Mouse (Mus musculus) embryonic fibroblast, embryonic 13.5 days (primary cell): Measurements from ENCODE around the gene Foxo4. TPM values are rescaled to one million over a fixed set of nuclear protein-coding genes. Genes with fewer than 3 reads are reported as not detected.

Experiments
- H3K27ac ChIP-seq: 2 replicates; pipeline ENCODE4 v1.5.1; 2012; ENCODE audit warnings: low read length, control low read depth, inconsistent platforms; ENCODE audit not compliant: insufficient read depth
- H3K4me1 ChIP-seq: 2 replicates; pipeline ENCODE4 v1.6.1; 2011; ENCODE audit warnings: low read length; ENCODE audit not compliant: control insufficient read depth, insufficient read depth
- H3K4me3 ChIP-seq: 2 replicates; pipeline ENCODE4 v1.5.1; 2011; ENCODE audit warnings: mild to moderate bottlenecking, control low read depth, low read length; ENCODE audit not compliant: insufficient read depth
- CTCF ChIP-seq: IDR thresholded peaks from 2 replicates; pipeline ENCODE4 v1.5.1; 2011; ENCODE audit warnings: mild to moderate bottlenecking, control low read depth, low read length, moderate library complexity, borderline replicate concordance; ENCODE audit not compliant: insufficient read depth
- POLR2A ChIP-seq: IDR thresholded peaks from 2 replicates; pipeline ENCODE4 v1.6.1; 2011; ENCODE audit warnings: low read depth, mild to moderate bottlenecking, control low read depth, low read length, moderate library complexity
- polyA plus RNA-seq: library from polyadenylated mRNA; stranded (reverse); fragments of >200 nt; gene quantifications from 2 replicates; pipeline ENCODE4 v1.2.4, GENCODE M21; 2011; ENCODE audit warnings: low read depth; ENCODE audit not compliant: missing spikeins, insufficient read length

The Foxo4 gene
- polyA plus RNA-seq, 1 experiment, result 15.3 TPM

DNA sequence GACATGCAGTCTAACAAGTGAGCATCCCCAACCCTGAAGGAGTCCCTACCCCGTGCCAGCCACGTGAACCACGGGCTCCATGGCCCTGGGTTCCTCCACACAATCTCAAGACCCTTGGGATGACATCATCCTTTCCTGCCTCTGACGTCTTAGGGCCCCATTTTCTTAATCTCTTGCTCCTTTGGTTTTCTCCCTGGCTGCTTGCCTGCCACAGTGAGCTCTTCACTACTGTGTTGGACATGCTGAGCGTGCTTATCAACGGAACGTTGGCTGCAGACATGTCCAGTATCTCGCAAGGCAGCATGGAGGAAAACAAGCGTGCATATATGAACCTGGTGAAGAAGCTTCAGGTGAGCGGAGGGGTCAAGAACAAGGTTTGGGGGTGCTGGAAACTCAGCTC lies 35.8 kb downstream of the Foxo4 start:
- no peak overlapping the region for H3K4me3 ChIP-seq
- no peak overlapping the region for H3K27ac ChIP-seq
- no peak for TF ChIP-seq CTCF
- no peak for TF ChIP-seq POLR2A
- H3K4me1 ChIP-seq, result no peaks in the 10 kb centered on the region

DNA sequence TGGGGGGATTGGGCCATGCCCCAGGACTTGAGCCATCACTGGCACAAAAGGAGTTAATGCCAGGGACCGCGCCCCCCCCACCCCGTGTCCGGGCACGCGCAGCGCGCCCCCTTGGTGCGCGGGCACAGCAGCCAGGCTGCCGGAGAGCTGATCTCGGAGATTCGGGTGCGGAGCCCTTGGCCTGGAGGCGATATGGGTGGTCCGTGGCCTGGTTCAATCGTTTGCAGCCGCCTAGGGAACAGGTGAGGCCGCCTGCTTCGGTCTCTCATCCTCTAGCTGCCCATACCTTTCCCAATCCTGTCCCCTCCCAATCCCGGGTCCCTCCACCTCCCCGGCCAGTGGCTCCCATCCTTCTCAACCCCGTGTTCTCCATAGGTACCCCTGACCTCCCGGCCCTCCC lies 44.7 kb downstream of the Foxo4 start, which contains the start of gene Nlgn3:
Gene Nlgn3, plus strand, starts transcription at position 114 of the 400 bp plus-strand sequence.
- Histone ChIP-seq H3K4me1 (no peaks in the 10 kb centered on the region), H3K4me3 (no peak within 1 kb of the TSS), H3K27ac (no peak within 1 kb of the TSS)
- no peak for TF ChIP-seq POLR2A
- no peak for TF ChIP-seq CTCF

DNA sequence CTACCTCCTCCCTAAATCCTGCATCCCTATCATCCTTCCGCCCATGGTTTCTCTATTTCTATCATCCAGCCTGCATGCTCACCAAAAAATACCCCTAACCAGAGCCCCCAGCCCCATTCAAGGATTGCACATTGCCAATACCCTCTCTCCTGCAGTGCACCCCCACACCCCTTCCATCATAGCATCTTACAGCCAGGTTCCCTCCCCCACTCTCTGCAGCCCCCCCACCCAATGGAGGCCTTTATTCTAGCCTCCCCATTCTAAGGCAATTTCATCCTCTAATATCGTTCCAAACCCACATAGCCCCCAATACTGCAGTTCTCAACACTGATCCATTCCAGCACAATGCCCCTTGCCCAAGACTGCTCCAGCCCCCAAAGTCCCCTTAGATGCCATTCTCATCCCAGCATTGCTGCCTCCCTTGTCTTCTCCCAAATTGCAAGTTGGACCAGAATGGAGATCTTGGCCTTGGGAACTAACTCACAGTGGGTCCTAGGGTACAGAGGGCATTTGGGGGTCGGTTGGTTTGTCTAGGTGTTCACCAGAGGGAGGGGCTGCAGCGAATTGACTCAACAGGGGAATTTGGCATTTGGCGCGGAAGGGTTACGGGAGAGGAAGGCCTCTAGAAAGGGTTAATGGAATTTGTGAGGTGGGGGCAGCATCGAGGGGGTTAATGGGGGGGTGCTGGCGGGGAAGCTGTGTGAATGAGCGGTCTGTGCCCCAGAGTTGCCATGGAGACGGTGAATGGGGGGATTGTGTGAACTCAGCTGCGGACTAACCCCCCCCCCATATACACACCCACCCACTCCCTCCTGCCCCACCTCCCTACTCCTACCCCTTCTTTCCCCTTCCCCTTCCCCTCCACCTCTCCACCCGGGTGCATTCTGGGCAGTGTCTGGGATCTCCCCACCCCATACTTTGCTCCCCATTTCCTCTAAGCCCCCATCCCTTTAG lies 45.4 kb downstream of the Foxo4 start:
- TF ChIP-seq CTCF, result no peak
- no peak for TF ChIP-seq POLR2A
- H3K4me1 ChIP-seq, result no peaks in the 10 kb centered on the region
- no peak overlapping the region for H3K4me3 ChIP-seq
- H3K27ac ChIP-seq, result no peak overlapping the region

DNA sequence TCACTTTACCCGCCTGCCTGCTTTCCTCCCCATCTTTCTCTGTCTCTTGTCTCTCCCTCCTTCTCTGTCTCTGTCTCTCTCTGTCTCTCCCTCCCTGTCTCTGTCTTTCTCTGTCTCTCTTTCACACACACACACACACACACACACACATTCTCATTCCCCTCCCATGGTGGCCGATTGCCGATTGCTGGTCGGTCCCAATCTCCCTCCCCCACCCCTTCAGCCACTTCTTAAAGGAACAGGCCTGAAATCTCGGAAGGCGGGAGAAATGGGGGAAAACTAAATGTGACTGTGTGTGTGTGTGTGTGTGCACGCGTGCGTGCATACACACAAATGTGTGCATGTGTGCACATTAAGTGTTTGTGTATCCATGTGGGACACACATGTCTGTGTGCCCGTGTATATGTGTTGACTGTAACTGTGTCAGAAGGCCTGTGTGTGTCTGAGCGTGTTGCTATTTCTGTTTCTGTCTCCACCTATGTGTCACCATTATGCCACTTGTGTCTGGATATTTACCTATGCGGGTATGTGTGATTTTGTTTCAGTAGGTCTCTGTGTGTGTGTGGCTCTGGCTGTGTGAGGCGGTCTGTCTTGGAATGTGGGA lies 46.2 kb downstream of the Foxo4 start:
- TF ChIP-seq POLR2A (no peak), CTCF (no peak)
- Histone ChIP-seq H3K4me3 (no peak overlapping the region), H3K27ac (no peak overlapping the region), H3K4me1 (no peaks in the 10 kb centered on the region)

DNA sequence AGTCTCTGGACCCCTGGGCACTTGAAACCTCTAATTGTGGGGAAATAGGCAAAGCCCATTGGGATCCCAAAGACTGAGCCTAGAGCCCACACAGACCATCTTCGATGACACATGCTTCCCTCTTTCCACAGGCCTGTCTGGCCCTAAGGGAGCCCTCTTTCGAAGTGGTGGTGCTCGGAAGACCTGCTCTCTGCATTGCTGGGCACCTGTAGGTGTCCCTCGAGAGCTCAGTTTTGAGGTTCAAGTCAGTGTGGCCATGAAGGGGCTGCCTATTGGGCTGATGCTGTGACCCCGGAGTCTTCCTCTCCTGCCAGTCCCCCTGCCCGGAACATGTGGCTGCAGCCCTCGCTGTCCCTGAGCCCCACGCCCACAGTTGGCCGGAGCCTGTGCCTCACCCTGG lies 47.3 kb downstream of the Foxo4 start:
- no peak for TF ChIP-seq POLR2A
- TF ChIP-seq CTCF, result no peak
- Histone ChIP-seq H3K4me3 (no peak overlapping the region), H3K27ac (no peak overlapping the region), H3K4me1 (no peaks in the 10 kb centered on the region)

DNA sequence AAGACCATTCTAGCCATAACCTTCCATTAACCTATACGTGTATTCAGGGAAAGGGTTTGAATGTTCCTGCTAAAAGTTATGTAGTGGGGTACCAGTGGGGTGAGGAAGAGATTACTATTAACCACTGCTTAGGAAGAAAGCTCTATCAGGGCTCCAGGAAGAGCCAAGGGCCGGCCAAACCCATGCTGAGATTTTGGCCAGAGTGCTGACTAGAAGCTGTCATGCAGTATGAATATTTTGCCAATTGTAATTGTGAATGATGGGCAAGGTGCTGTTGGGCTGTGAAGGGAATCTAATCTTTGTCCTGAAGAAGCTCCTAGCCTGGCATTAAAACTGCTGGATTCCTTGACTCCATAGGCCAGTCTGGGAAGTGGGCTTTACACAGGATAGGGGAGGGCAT lies 50.3 kb downstream of the Foxo4 start:
- no peaks in the 10 kb centered on the region for H3K4me1 ChIP-seq
- no peak overlapping the region for H3K4me3 ChIP-seq
- no peak overlapping the region for H3K27ac ChIP-seq
- TF ChIP-seq POLR2A, result no peak
- no peak for TF ChIP-seq CTCF

DNA sequence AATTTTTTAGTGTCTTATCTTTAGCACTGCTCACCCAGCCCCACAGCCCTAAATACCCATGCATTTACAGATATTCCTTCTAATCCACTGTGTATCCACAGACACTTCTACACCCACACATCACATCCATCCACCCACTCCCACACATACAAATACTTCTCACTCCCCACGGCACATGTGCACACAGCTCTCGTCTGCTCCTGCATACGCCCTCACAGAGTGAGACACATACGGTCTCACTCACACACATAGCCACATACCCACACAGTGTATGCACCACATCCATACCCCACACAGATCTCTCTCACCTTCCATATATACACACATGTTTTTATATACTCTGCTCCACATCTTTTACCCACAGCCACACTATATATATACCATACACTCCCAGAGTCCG lies 55.0 kb downstream of the Foxo4 start:
- Histone ChIP-seq H3K4me3 (no peak overlapping the region), H3K27ac (no peak overlapping the region), H3K4me1 (no peaks in the 10 kb centered on the region)
- TF ChIP-seq POLR2A (no peak), CTCF (no peak)

Other genes starting within 250 kb of the Foxo4 start
- gene Tex11, start 194.9 kb upstream of the Foxo4 start, polyA plus RNA-seq, result not detected in 2 replicates
- 27.7 and 49.1 TPM in 2 replicates for gene Slc7a3, start 168.5 kb upstream of the Foxo4 start, polyA plus RNA-seq
- 73.9 and 83.3 TPM in 2 replicates for gene Snx12, start 32.0 kb upstream of the Foxo4 start, polyA plus RNA-seq
- gene Gm614, start 9.5 kb downstream of the Foxo4 start, polyA plus RNA-seq, result not detected in 2 replicates
- gene Il2rg, start 13.7 kb downstream of the Foxo4 start, polyA plus RNA-seq, result 4.6 and 4.8 TPM in 2 replicates
- gene Gm20489, start 14.5 kb downstream of the Foxo4 start, polyA plus RNA-seq, result not detected in 2 replicates
- gene Med12, start 19.5 kb downstream of the Foxo4 start, polyA plus RNA-seq, result 45.8 and 47.9 TPM in 2 replicates
- 0.47 and 0.91 TPM in 2 replicates for gene Nlgn3, start 44.6 kb downstream of the Foxo4 start, polyA plus RNA-seq
- gene Gjb1, start 121.8 kb downstream of the Foxo4 start, polyA plus RNA-seq, result not detected in 2 replicates
- gene Zmym3, start 166.3 kb downstream of the Foxo4 start, polyA plus RNA-seq, result 50.7 and 67.0 TPM in 2 replicates
- gene Nono, start 174.8 kb downstream of the Foxo4 start, polyA plus RNA-seq, result 384 and 440 TPM in 2 replicates
- 1.5 and 2.5 TPM in 2 replicates for gene Itgb1bp2, start 194.6 kb downstream of the Foxo4 start, polyA plus RNA-seq